Mouse (Mus musculus): ENCODE measurements around the gene Rtl5. TPM values are rescaled to one million over a fixed set of nuclear protein-coding genes. Genes with fewer than 3 reads are reported as not detected.
"Not testable (repeated sequence)": the region's sequence is repeated elsewhere in the genome, so short reads cannot be mapped to it uniquely, and the experiment has no call there.

Rtl5 gene
- total RNA-seq (2021), result 1 to 10 TPM; 2.1 to 2.8 TPM

- DNase-seq, result peak; percentile 78 to 79
- intact Hi-C loops (cut with DNase I), result no loop called here
These were observed at the start of gene Rtl5 for GRCm38 (mm10) chrX:102070591-102071471. Gene Rtl5 (minus strand): TSS chrX:102071304.

GRCm38 (mm10) chrX:102119042-102119864 is 48.1 kb upstream of the Rtl5 start, which contains the start of gene Pin4:
Gene Pin4 (plus strand): TSS chrX:102119447.
- intact Hi-C loops (cut with DNase I), result loop anchor here (5.0 kb wide), 1 partner anchor 162 kb away; no protein-coding TSS in a partner anchor
- peak; percentile 94 to 95 for DNase-seq

- intact Hi-C loops (cut with DNase I), result loop anchor here (5.0 kb wide), 1 partner anchor 158 kb away; no protein-coding TSS in a partner anchor
These were observed 44.6 kb upstream of the Rtl5 start for GRCm38 (mm10) chrX:102115676-102116075.

GRCm38 (mm10) chrX:102109349-102109748 is 38.2 kb upstream of the Rtl5 start:
- not testable (repeated sequence) for DNase-seq
- intact Hi-C loops (cut with DNase I), result loop anchor here (5.0 kb wide), 1 partner anchor 557 kb away; no protein-coding TSS in a partner anchor

More at GRCm38 (mm10) chrX:102115676-102116075, 44.6 kb upstream of the Rtl5 start:
- no peak for DNase-seq

- intact Hi-C loops (cut with DNase I); DNase-seq: not testable (repeated sequence)
These were observed 32.7 kb upstream of the Rtl5 start for GRCm38 (mm10) chrX:102103830-102104229.

GRCm38 (mm10) chrX:102101886-102102285 is 30.8 kb upstream of the Rtl5 start:
- DNase-seq, result no peak
- intact Hi-C loops (cut with DNase I), result no loop called here

GRCm38 (mm10) chrX:102094381-102094904 is 23.3 kb upstream of the Rtl5 start:
- no peak for DNase-seq
- intact Hi-C loops (cut with DNase I), result no loop called here

GRCm38 (mm10) chrX:102090605-102091004 is 19.5 kb upstream of the Rtl5 start:
- no peak for DNase-seq
- intact Hi-C loops (cut with DNase I), result no loop called here

- DNase-seq, result no peak
- intact Hi-C loops (cut with DNase I), result no loop called here
These were observed 14.8 kb upstream of the Rtl5 start for GRCm38 (mm10) chrX:102085798-102086443.

- DNase-seq, result no peak
- intact Hi-C loops (cut with DNase I), result no loop called here
These were observed 11.2 kb upstream of the Rtl5 start for GRCm38 (mm10) chrX:102082340-102082739.

- intact Hi-C loops (cut with DNase I), result no loop called here
These were observed 10.6 kb upstream of the Rtl5 start for GRCm38 (mm10) chrX:102081573-102082279.

GRCm38 (mm10) chrX:102081076-102081475 is 10.0 kb upstream of the Rtl5 start:
- no peak for DNase-seq
- intact Hi-C loops (cut with DNase I), result no loop called here

More at GRCm38 (mm10) chrX:102081573-102082279, 10.6 kb upstream of the Rtl5 start:
- DNase-seq, result no peak

- intact Hi-C loops (cut with DNase I), result no loop called here
- DNase-seq, result no peak
These were observed 6.0 kb upstream of the Rtl5 start for GRCm38 (mm10) chrX:102076886-102077765.

- DNase-seq, result no peak
- intact Hi-C loops (cut with DNase I), result no loop called here
These were observed 4.1 kb upstream of the Rtl5 start for GRCm38 (mm10) chrX:102075158-102075557.

GRCm38 (mm10) chrX:102074435-102074834 is 3.3 kb upstream of the Rtl5 start:
- DNase-seq, result no peak
- intact Hi-C loops (cut with DNase I), result no loop called here

- intact Hi-C loops (cut with DNase I), result no loop called here
- no peak for DNase-seq
These were observed 2.7 kb upstream of the Rtl5 start for GRCm38 (mm10) chrX:102073605-102074325.

GRCm38 (mm10) chrX:102071517-102071916 is 413 bp upstream of the Rtl5 start:
- no peak for DNase-seq
- intact Hi-C loops (cut with DNase I), result no loop called here

Data from heart, postnatal 10 days (tissue).